Mouse (Mus musculus) left cerebral cortex, postnatal 10 days (tissue): ENCODE results near the gene Dagla. TPM values are rescaled to one million over a fixed set of nuclear protein-coding genes. Genes with fewer than 3 reads are reported as not detected.

Experiments used
- total RNA-seq, 2 experiments: library from RNA; stranded (reverse); gene quantifications; 2 replicates each; pipeline ENCODE4 v1.2.3; 2021

The Dagla gene
- total RNA-seq, 2 experiments from 2014 or later, result 65.9 to 68.7 TPM

Other genes starting within 250 kb of the Dagla start
- gene Fads2, start 203.1 kb downstream of the Dagla start, total RNA-seq, result 100 to 1,000 TPM; 217 to 220 TPM
- 100 to 1,000 TPM; 157 to 167 TPM for gene Fads1, start 122.0 kb downstream of the Dagla start, total RNA-seq
- 10 to 100 TPM; 90.5 TPM for gene Tmem258, start 100.9 kb downstream of the Dagla start, total RNA-seq
- 10 to 100 TPM in 1 of 2 experiments, 1 to 10 TPM in 1; 10.0 to 10.8 TPM for gene Fen1, start 100.7 kb downstream of the Dagla start, total RNA-seq
- gene Myrf, start 64.1 kb downstream of the Dagla start, total RNA-seq, result 1 to 10 TPM; 5.9 to 6.6 TPM
- 100 to 1,000 TPM; 240 to 248 TPM for gene Syt7, start 84.2 kb upstream of the Dagla start, total RNA-seq
- 10 to 100 TPM in 1 of 2 experiments, 1 to 10 TPM in 1; 8.7 to 13.3 TPM for gene Lrrc10b, start 152.6 kb upstream of the Dagla start, total RNA-seq
- 1 to 10 TPM in 1 of 2 experiments, under 1 TPM in 1; 0.83 to 2.0 TPM for gene Ppp1r32, start 178.1 kb upstream of the Dagla start, total RNA-seq
- gene Cpsf7, start 220.4 kb upstream of the Dagla start, total RNA-seq, result 10 to 100 TPM; 70.4 to 75.8 TPM
- gene Sdhaf2, start 221.3 kb upstream of the Dagla start, total RNA-seq, result 10 to 100 TPM; 54.9 to 55.0 TPM